Mouse (Mus musculus) thymus, adult 2 months (tissue): ENCODE results near the gene Map2. TPM values are rescaled to one million over a fixed set of nuclear protein-coding genes. Genes with fewer than 3 reads are reported as not detected.

Source experiments
- DNase-seq: peaks from one replicate; pipeline ENCODE4 v3.0.0; 2021
- H3K27ac ChIP-seq: fragments of 200-500 bp; 2 replicates; pipeline ENCODE4 v1.5.1; 2012; ENCODE audit warnings: low read length, control low read depth; ENCODE audit not compliant: control insufficient read depth, insufficient read depth
- H3K27me3 ChIP-seq: fragments of 200-500 bp; 2 replicates; pipeline ENCODE4 v1.6.1; 2012; ENCODE audit warnings: mild to moderate bottlenecking, low read length, moderate library complexity, mixed read lengths; ENCODE audit not compliant: control insufficient read depth, insufficient read depth
- H3K36me3 ChIP-seq: fragments of 200-500 bp; 2 replicates; pipeline ENCODE4 v1.6.1; 2012; ENCODE audit warnings: mild to moderate bottlenecking, low read length, moderate library complexity; ENCODE audit not compliant: control insufficient read depth, insufficient read depth
- H3K4me1 ChIP-seq: fragments of 200-500 bp; replicated peaks from 2 replicates; pipeline ENCODE4 v1.6.1; 2012; ENCODE audit warnings: low read length; ENCODE audit not compliant: control insufficient read depth, insufficient read depth
- H3K4me3 ChIP-seq: fragments of 200-500 bp; 2 replicates; pipeline ENCODE4 v1.5.1; 2012; ENCODE audit warnings: mild to moderate bottlenecking, low read length, control low read depth, moderate library complexity; ENCODE audit not compliant: control insufficient read depth, insufficient read depth
- CTCF ChIP-seq: fragments of 200-500 bp; IDR thresholded peaks from 2 replicates; pipeline ENCODE4 v1.5.1; 2012; ENCODE audit warnings: mild to moderate bottlenecking, control low read depth, low read length, moderate library complexity, borderline replicate concordance; ENCODE audit not compliant: control insufficient read depth, poor library complexity, insufficient read depth; ENCODE audit errors: extremely low read depth
- POLR2A ChIP-seq: fragments of 200-500 bp; IDR thresholded peaks from 2 replicates; pipeline ENCODE4 v1.6.1; 2012; ENCODE audit warnings: mild to moderate bottlenecking, low read length, control low read depth, moderate library complexity; ENCODE audit not compliant: control insufficient read depth, poor library complexity, insufficient read depth; ENCODE audit errors: extremely low read depth
- WGBS: fragments of 180-500 bp; shearing (Covaris S2); methylation state at CpG from one replicate; pipeline ENCODE4 v1.1.7; 2018; 5-methylcytosine and 5-hydroxymethylcytosine counted together
- polyA plus RNA-seq: library from polyadenylated mRNA; depleted of rRNA; stranded (reverse); fragments of >200 nt; gene quantifications from 2 replicates; pipeline ENCODE4 v1.2.3, GENCODE M21; 2012; rRNA removed

The Map2 gene
- polyA plus RNA-seq, 1 experiment = 4.6 TPM

DNA sequence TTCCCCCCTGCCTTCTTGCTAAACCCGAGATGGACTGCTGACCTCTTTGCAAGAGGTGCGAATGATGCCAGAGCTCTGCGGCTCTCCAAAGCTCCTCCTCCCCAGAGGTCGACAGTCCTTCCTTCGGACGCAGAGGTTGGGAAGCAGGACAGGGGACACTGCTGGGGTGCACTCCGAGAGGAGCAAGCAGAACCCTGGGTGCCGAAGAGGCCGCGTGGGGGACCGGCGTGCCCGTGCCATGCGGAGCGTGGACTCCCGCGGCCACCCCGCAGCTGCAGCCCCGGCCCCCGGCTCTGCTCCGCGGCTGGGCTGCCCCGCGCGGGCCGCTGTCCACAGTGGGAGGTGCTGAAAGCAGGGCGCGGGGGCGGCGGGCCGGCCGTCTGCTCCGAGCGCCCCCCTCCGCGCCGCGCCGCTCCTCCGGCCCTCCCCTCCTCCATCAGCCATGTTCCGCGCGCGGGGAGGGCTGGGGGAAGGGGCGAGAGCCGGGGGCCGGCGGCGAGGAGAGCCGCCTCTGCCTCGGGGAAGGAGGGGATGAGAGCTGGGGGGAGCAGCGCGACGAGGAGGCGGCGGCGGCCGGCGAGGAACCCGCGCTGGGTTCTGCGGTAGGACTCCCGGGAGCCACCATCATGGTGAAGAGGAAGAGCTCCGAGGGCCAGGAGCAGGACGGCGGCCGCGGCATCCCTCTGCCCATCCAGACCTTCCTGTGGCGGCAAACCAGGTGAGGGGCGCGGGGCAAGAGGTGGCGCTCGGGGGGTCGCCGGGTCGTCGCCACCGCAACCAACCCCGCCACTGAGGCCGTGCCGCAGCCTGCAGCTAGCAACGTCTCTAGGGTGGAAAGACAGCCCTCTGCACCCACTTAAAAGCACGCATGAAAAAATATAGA is 293.0 kb downstream of the Map2 start, which contains the start of gene Unc80:
TSS of gene Unc80 (plus strand) at position 547 of the 883 bp plus-strand sequence.
- no peak for DNase-seq
- Histone ChIP-seq H3K36me3 (no peaks in the 10 kb centered on the region), H3K27me3 (no peaks in the 10 kb centered on the region; the same call in 1 of the 2 replicates), H3K27ac (no peak within 1 kb of the TSS), H3K4me1 (no peaks in the 10 kb centered on the region), H3K4me3 (no peak within 1 kb of the TSS)
- no peak for TF ChIP-seq POLR2A
- TF ChIP-seq CTCF = no peak
- WGBS = 6% methylated on average over 77 of the region's 83 CpGs

DNA sequence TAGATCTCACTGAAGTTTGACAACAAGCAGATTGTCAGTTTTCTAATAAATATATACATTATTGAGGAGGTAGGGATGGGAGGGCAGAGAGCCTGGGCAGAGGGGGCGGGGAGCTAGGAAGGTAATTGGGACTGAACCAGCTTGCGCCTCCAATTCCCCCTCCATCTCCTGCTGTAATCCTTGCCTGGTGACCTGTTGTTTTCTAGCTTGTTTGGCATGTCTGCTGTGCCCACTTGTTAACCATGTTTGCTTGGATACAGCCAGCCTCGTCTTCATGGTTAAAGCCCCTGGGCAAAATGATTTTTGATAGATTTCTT is 293.6 kb downstream of the Map2 start:
- Histone ChIP-seq H3K4me1 (no peaks in the 10 kb centered on the region), H3K27ac (no peak overlapping the region), H3K27me3 (no peaks in the 10 kb centered on the region; the same call in 1 of the 2 replicates), H3K4me3 (no peak overlapping the region), H3K36me3 (no peaks in the 10 kb centered on the region)
- WGBS = 42% methylated on average over 3 of the region's 3 CpGs
- no peak for DNase-seq
- no peak for TF ChIP-seq CTCF
- no peak for TF ChIP-seq POLR2A

DNA sequence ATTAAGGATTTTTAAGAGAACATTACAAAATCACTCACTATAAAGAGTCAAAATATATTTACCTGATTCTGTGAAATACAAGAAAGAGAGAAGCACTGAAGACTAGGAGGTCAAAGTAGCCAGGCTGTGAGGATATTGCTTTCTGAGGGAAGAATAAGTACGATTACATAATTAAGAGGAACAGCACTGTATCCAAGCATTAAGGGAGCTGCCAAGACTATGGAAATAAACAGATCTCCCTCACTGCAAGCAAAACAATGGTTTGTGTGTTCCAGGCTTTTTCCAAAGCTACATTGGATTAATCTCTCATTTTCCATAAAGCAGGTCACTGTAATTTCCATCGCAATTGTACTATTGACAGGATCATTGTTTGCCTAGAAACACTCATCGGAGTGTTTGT is 307.7 kb downstream of the Map2 start:
- 95% methylated on average over 3 of the region's 3 CpGs for WGBS
- DNase-seq = no peak
- no peak for TF ChIP-seq POLR2A
- no peak for TF ChIP-seq CTCF
- H3K36me3 ChIP-seq = no peaks in the 10 kb centered on the region
- no peak overlapping the region for H3K27ac ChIP-seq
- no peak overlapping the region for H3K4me3 ChIP-seq
- H3K27me3 ChIP-seq = no peaks in the 10 kb centered on the region
- H3K4me1 ChIP-seq = no peaks in the 10 kb centered on the region

Other genes with a start within 250 kb of the Map2 start
- gene Crygf, start 248.8 kb upstream of the Map2 start, polyA plus RNA-seq = 0.28 TPM in 1 of 2 replicates, not detected in the other